Mouse (Mus musculus): ENCODE measurements around the gene Plcd3.

- TF ChIP-seq CTCF (IDR thresholded peaks at IDR 0.05; ENCODE audit: low read depth, low read length) = no peak
- TF ChIP-seq POLR2A (IDR thresholded peaks at IDR 0.05; ENCODE audit: extremely low read depth, insufficient read depth, low read length) = no peak
Measured at GRCm38 (mm10) chr11:103026901-103027300, 74.6 kb downstream of the Plcd3 start.
